Mouse (Mus musculus) cerebellum, postnatal 4 days (tissue): ENCODE measurements around the gene Zfp273.
"Not testable (repeated sequence)": the region's sequence is repeated elsewhere in the genome, so short reads cannot be mapped to it uniquely, and the experiment has no call there.

Experiments used
- DNase-seq, 2 experiments: peaks; one replicate each; pipeline ENCODE4 v3.0.0; 2022; ENCODE audit warnings: low spot score in 2 of 2, mixed read lengths in 1 of 2

Gene Zfp273

DNA sequence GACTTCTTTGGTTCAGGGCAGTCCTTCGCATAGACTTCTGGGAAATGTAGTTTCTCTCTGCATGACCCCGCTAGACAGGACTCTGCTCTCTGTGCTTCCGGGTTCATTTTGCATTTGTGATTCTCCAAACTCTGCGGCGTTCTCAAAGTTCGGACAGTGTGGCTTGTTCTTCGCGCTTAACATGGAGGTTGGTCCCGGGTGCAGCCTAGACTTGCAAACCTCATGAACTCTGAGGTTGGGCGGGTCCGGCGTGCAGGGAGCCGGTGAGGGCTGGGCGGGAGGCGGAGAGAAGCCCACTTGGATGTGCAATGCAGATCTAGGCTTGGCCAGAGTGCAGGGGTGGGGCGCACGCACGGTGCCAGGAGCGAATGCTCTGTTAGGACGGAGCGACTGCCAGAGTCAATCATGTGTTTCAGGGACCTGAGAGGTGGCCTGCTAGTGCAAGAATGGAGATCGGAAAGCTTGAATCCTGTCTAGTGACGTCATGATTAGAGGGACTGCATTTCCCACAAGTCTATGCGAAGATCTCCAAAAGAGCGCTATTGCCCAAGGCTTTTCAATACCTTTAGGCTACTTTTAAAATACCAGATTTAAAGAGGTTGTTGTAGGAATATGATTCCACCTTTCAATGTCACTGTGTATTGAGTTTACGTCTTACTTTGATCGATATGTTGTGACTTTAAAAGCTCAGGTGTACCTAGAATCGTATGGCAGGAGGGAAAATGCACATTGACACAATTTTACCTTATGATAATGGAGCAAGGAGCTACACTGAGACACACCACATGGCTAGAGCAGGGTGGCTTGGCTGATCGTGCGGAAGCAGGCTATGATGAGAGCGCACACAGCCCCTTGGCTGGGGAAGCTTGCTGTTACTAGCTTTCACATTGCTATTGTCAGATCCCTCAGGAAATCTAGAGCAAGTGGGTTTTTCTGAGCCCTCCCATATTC, at the start of gene Zfp273:
Zfp273 (plus strand) TSS at position 31 of the 951 bp plus-strand sequence.
- DNase-seq: peak; percentile 39 to 66

DNA sequence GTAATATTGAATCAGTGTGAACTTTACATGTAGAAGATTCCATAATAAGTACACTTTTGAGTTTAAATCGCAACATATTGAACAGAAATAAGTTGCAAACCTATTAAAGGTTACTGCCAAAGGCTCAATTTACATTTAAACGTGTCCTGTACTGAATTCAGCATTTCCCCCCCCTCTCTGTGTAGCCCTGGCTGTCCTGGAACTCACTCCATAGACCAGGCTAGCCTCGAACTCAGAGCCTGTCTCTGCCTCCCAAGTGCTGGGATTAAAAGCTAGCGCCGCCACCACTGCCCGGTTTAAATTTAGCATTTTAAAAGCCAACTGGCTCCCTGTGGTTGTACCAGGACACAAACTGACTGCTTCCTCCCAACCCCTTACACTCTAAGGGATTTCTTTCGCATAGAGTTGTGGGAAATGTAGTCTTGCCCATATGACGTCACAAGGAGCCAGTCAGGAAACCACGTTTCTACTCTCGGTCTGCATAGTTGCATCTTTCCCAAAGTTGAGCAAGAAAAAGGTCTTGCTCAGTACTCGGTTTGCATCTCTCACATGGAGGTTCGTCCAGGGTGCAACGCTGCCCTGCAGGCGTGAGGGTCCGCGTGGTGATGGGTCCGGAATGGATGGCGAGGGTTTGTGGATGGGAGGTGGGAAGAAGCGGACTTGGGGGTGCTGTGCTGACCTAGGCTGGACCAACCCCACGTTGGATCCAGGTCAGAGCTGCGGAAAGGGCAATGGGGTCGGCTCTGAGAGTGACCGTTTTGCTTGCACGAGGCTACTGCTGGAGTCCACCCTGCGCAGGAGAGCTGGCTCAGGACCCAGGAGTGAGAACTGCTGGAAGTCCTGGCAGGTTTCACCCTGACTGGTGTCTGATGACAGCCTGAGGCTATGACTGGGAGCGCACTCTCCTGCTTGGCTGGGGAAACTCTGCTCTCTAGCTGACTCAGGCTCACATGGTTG, 34.0 kb upstream of the Zfp273 start, which contains the start of gene Zfp493:
Zfp493 (plus strand) TSS at position 429 of the 957 bp plus-strand sequence.
- peak in 1 of 2 experiments; percentile 45 for DNase-seq

DNA sequence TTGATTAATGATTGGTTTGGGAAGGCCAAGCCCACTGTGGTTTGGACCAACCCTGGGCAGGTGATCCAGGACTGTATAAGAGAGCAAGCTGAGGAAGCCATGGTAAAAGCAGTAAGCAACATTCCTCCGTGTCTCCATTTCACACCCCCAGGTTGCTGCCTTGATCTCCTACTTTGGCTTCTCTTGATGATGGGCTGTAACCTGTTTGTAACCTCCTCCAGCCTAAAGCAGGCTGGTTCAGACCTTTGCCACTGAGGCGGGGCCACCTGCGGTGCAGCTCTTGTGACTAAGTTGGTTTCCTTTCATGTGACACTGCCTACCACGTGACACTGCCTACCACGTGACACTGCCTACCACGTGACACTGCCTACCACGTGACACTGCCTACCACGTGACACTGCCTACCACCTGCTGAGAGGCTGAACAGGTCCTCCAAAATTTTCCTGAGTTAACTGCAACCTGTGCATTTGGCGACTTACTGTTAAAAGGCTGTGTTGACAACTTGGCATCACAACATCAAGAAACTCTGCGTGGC, 21.6 kb upstream of the Zfp273 start:
- no peak for DNase-seq

DNA sequence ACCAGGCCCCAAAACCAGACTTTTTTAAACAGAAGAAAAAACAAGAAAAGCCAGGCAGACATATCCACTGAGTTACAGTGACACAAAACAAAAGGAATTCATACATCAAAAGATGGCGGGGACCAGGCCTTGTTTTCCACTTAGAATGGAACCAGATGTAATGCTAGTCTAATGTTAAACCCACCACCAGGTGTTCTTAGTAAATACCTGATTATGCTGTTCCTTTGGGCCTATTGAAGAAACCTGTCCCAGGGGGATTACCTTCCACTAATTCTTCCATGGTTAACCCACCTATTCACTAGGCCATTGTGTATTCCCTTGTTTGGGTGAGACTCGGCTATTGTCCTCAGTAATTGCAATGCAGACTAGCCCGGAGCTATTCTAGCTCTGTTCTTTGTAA, 14.9 kb upstream of the Zfp273 start:
- DNase-seq: no peak

DNA sequence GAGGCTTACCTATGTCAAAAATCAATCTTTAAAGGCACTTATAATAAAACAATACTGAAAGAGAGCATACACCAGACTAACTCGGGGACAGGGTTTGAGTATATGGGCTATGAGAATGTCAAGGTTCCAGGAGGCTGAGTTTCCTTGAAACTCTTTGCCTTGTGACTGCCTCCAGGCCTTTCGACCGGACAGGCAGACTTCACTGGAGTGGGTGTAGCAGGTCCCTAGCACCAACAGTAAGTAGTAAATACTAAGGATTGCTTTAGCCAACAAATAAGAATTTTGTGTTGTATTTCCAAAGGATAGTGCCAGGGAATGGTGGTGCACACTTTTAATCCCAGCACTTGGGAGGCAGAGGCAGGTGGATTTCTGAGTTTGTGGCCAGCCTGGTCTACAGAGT, 14.4 kb upstream of the Zfp273 start:
- not testable (repeated sequence) for DNase-seq

DNA sequence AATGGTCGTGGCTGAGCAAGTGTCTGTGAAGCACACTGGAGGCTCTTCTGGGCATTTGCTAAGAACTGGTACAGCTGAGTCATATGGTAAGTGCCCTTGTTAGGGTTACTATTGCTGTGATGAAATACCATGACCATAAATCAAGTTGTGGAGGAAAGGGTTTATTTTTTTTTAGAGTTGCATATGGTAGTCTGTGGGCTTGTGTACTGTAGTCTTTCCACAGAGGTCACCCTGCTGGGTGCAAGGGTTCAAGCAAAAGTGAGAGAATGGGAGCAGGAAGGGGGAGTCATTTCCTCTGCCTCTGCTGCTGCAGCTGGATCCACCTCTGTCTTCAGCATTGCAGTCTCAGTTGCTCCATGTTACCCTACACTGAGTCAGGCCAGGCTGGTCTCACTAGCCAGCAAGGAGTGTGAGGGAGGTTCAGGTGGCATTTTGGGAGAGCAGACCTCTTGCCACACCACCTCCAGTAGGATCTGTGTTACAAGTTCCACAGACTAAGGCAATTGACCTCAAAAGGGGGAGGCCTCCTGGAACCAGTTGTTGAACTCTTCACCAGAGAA, 1.8 kb upstream of the Zfp273 start:
- DNase-seq: no peak

DNA sequence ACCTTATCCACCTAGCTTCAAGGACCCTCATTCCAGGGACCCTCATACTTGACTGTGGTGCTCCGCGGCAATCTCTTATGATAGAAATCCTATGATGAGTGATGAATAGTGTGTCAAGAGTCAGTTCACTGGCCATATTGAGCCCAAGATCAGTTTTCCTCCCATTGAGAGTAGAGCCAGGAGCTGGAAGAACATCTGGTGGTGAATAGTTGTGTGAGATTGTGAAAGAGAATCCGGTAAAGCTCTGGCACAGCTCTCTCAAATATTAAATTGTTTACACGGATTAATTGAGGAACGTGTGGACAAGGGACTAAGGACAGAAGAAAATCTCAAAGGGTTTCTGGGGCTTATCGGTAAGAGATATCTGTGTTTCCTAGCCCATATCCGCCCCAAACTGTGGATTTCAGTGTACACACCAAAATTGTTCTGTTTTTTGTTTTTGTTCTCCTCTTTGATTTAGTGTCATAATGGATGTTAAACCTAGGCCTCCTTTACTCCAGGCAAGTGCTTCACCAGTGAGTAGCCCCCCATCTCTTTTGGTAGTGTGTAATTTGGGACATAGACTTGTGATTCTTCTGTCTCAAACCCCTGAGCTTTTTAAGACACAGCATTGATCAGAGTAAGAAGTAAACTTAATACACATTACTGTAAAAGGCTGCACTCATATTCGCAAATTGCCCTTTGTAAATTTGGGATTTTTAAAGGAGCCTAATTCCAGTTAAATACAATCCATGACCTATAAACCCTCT, 405 bp upstream of the Zfp273 start:
- DNase-seq: no peak

DNA sequence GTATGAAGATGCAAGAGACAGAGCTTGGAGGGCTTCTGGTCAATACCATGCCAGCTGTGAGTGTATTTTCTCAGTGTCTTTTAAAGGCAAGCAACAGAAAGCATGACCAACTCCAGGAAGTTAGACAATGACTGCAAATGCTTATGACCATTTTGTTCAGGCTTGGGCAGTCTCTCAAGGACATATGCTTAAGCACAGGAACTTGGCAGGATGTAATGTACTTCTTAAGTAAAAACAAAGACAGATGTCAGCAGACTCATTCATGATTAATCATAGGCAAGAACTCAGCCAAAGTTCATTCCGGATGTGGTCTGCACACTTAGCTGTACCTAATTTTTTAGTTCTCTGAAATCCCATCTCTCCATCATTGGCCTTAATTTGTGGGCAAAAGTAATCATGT, 5.1 kb downstream of the Zfp273 start:
- no peak for DNase-seq

DNA sequence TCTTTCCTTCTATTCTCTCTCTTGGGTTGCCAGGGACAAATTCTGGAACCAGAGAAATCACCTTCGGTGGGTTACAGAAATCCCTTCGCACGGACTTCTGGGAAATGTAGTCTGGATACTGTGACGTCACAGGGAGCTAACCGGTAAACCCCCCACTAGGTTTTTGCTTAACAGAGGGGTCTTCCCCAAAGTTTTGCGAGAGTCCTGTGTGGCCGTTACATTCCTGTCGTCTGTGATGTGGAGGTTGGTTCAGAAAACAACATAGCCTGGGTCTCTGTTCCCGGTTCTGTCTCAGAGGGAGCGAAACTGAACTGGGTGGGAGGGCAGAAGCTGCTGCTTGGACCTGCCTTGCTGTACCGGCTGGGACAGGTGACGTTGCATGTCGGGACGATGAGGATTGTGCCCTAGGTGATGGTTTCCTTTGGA, 17.4 kb downstream of the Zfp273 start, which contains the start of gene Gm10037:
Gm10037 (plus strand) TSS at position 196 of the 426 bp plus-strand sequence.
- DNase-seq: peak in 1 of 2 experiments; percentile 32

DNA sequence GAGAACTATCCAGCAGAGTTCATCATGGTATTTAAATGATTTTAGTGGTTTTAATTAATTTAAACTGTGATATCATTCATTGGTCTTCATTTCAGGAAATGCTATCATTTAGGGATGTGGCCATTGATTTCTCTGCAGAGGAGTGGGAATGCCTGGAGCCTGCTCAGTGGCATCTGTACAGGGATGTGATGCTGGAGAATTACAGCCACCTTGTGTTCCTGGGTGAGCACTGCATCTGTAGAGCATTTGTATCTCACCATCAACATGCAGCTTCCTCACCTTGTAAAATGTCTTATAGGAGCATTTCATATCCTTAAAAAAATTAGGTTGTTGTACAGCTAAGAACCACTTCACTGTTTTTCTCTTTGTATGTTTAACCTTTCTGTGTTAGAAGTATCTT, 19.6 kb downstream of the Zfp273 start:
- DNase-seq: not testable (repeated sequence)

DNA sequence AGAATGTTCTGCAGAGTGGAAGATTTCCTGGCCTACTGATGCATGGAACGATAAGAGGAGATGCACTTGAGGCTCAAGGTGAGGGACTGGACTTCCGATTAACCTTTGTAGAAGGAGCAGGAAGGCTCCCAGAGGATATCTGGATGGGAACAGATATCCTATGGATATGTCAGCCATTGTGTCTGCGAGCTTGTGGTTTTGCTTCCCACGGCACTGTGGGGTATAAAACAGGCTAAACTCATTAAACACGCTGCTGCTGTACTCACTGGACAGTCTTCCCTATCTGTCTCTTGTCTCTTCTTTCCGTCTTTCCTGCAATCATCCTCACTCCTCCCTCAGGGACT, 30.2 kb downstream of the Zfp273 start:
- no peak for DNase-seq

DNA sequence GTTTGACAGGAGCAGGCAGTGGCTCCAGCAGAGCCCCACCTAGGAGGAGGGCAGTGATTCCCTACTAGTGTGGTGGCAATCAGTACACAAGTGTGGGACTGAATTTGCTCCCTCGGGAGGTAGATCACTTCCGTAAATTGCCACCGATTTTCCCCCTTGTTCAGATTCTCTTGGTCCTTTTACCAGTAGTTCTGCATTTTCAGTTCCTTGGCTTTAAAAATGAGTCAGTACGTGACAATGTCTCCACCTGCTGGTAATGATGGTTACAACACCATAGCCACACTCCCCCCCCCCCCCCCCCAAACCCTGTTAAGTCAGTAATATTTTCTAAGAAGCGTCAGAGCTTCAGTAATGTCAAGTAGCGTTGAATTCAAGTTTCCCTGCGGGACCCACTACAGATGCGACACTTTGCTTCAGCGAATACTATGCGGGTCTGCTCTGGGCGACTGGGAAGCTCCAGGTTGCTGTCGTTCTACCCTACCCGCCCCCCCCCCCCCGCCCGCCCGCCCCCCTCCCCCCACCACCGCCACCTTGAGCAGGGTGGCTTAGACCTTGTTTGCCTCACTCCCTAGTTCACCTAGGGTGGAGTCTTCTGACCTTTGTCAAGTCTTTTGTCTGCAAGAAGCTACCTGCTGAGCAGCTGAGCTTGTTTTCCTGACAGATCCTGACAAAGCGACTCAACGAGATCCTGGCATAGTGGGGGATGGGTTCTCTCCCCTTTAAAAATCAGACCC, 30.7 kb downstream of the Zfp273 start:
- peak in 1 of 2 experiments; percentile 59 for DNase-seq

DNA sequence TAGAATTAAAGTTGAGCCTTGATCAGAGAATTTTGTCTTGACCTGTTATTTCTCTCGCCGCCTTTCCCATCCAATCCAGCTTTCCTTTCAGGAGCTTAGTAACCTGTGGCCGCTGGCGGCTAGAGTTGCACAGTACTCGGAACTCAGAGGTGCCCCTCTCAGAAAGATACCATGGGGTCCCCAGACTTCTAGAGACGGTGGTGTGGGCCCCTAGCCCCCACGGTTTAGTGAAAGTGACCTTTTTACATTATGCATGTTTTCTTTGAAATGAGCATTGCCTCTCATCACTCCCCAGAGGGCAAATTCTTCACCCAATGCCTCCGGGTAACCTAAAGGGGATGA, 31.3 kb downstream of the Zfp273 start:
- DNase-seq: no peak

DNA sequence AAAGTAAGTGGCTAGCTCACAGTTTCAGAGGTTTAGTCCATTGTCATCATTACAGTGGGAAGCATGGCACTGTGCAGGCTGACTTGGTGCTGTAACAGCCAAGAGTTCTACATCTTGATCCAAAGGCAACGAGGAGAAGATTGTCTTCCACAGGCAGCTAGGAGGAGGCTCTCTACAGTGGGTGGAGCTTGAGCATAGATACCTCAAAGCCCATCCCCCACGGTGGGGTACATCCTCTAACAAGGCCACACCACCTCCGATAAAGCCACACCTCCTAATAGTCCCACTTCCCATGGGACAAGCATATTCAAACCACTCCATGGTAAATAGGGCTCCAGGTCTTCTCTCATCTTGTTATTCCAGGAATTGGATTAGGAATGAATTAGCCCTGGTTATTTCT, 36.8 kb downstream of the Zfp273 start:
- DNase-seq: no peak

DNA sequence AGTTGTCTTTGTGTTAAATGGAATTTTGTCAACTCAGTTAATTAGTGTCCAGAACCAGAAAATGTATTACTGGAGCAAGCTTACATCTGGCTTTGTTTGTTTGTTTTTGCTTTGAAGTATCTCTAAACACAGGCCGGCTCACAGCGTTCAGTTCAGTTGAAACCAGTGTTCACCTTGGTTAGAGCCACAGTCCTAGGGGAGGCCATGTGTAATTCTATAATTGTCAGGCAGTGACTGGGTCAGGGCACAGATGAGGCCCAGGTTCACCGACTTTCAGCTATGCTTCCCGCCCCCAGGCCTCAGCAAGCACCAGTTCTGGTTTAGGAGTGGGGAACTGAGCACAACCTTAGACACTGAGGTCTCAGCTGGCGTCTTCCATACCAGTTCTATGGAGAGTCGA, 39.6 kb downstream of the Zfp273 start:
- DNase-seq: no peak

DNA sequence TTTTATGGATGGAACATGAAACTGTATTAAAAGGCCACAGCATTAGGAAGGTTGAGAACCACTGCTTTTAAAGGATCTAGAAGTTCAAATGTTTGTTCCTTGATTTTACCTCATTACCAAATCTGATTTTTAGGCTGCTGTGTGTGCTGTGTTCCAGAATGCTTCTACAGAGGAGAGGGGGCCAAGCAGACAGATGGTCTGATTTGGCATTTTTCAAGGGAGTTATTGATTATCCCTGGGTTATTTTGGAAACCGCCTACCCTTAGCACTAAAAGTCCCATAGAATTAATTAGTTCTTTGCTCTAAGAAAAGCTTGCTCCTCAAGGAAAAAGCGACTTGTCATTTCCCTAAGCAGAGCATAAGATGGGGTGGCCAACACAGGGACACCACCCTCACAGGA, 40.4 kb downstream of the Zfp273 start:
- DNase-seq: no peak

DNA sequence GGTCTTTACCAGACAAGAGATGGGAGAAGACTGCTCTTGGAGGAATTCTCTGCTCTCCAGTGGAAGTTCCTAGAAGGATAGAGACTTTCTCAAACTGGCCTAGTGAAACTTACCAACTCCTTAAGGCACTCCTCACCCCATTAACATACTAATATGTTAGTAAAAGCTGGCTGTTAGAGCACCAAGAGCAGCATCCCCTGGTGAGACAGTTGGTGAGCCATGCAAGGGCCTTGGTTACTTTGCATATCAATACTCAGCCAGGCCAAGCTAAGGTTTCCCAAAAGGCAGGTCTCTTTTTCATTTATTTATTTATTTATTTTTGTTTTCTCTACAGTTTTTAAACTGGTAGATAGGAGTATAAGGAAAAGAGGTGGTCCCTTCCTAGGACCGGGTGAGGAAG, 43.8 kb downstream of the Zfp273 start:
- no peak for DNase-seq

DNA sequence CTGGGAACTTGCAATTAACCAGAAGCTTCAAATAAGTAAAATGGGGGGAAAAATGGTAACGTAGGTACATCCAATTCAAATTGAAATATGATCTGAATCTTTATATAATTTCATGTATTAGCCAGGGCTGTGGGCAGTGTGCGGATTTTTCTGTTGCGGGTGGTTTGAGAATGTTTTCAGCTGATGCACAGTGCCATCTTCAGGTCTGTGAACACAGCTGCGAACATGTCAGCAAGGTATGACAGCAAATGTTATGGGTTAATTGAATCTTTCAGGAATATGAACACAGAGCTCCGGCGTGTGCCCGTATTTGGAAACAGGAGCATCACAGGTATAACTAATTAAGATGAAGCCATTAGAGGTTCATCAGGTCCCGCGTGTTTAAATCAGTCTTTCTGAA, 49.0 kb downstream of the Zfp273 start:
- no peak for DNase-seq

DNA sequence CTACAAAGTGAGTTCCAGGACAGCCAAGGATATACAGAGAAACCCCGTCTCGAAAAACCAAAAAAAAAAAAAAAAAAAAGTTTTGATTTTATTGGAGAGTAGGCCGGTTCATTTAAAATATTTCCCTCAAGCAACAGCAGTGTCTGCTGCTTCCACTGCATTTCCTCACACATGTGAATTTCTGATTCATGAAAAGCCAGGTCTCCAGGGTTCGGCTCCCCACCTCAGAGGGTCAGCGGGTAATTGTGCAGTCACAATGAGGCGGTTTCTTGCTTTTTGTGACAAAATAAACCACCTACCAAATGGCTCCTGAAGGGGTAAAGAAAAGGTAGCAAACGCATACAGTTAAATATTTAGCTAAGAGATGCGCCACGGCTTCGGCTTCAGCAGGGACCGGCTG, 49.5 kb downstream of the Zfp273 start, which contains the start of gene BC048507:
BC048507 (plus strand) TSS at position 301 of the 400 bp plus-strand sequence.
- DNase-seq: no peak

DNA sequence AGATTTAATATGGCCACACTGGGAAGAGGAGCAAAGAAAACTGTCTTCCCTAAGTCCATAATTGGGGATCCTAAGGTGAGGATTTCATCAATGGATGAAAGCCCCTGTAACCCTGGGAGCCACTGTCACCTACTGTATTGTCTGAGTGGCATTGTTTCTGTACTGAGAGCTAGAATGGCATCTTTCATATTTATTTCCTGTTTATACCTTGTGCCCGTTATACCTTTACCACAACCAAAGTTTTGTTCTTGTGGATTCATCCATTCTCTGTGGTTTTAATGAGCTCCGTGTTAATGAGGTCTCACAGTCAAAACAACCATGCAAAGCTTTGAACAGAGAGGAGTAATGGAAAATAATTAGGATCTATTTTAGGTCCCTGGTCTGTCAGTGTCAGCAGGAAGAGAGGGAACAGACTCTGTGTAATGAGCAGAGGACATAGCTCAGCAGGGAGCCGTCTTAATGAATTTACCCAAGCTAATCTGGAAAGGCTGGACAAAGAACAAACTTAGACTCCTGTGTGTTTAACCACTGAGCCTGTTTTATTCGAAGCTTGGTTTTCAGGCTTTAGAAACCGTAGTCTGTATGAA, 51.3 kb downstream of the Zfp273 start:
- no peak for DNase-seq
